Mouse (Mus musculus) ES-CJ7 (cell line): ENCODE data around the gene Colgalt1.

ENCODE experiments used
- DNase-seq: peaks from one replicate; pipeline ENCODE4 v3.0.0; 2011; ENCODE audit warnings: low read depth, low spot score

Gene Colgalt1

DNA sequence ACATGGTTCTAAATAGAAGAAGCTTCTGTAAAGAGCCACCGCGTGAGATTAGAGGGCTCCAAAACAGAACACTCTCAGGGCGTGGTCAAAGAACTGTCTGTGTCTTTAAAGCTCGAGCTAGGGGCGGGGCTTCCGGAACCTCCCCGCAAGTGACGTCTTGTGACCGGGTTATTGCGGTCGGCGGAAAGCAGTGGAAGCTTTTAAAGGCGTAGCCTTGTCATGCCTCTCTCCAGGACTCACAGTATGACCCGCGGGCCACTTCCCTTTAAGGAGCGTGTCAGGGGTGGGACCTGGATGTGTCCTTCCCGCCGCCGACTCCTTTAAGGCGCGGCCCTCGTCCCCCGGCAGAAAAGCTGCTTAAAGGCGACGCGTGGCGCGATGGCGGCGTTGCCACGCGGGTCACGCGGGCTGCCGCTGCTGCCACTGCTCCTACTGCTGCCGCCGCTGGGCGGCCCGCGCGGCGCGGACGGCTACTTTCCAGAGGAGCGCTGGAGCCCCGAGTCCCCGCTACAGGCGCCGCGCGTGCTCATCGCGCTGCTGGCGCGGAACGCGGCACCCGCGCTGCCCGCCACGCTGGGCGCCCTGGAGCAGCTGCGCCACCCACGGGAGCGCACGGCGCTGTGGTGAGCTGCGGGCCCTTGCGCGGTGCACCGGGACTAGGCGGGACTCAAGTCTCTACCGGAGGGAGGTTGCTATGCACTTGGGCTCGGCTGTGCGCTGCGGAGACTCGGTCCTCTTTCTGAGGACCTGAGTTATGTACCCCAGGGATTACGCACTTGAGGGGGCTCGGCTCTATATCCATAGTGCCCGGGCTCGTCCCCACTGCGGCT is at the start of gene Colgalt1:
Colgalt1 (plus strand) TSS at position 177 of the 830 bp plus-strand sequence.
- peak; percentile 100 for DNase-seq

DNA sequence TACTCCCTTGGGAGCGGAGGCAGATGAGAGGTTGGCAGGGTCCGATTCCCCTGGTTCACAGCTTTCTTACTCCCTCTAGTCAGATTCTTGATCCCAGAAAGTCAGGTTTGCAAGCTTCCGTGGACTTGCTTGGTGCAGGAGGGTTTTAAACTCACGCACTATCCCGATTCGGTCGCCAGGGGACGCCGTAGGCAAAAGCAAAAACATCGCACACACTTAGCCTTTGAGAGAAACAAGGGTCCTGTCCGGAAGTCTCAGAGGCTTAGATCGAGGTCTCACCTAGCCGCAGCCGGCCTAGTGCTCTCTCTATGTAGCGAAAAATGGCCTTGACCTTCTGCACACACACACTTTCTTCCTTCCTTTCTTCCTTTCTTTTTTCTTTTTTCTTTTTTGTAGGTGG is 49.4 kb upstream of the Colgalt1 start:
- DNase-seq = peak; percentile 90

DNA sequence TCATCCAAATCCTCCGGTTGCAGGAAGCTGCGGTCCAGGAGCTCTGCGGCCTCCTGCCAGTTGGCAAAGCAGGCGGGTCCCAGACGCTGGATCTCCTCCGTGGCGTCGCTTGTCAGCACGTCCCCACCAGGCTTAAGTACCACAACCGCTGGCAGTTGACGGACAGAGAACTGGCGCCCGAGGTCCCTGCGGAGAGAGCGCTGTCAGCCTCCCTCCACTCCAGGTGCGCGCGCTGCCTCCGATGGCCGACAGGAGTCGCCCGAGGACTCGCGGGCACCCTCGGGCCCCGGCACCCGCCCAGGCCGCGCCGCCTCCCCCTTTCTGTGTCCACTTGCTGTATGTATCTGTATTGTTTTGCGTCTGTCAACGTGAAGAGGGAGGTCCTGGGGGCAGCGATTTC is 48.0 kb upstream of the Colgalt1 start:
- DNase-seq = peak; percentile 74

DNA sequence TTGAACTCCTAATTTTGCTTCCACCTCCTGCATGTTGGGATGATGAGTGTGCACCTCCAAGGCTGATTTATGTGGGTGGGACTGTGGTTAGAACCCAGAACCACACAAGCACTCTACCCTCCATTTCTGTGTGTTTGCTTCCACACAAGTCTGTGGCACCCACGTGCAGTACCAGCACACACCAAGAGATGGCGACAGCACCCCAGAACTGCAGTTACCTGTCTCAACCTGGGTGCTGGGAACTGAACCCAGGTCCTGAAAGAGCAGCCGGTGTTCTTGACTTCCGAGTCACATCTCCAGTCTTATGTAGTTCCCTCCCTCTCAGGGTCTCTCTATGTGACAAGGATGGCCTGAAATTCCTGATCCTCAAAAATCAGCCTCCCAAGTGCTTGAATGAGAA is 46.8 kb upstream of the Colgalt1 start:
- no peak for DNase-seq

DNA sequence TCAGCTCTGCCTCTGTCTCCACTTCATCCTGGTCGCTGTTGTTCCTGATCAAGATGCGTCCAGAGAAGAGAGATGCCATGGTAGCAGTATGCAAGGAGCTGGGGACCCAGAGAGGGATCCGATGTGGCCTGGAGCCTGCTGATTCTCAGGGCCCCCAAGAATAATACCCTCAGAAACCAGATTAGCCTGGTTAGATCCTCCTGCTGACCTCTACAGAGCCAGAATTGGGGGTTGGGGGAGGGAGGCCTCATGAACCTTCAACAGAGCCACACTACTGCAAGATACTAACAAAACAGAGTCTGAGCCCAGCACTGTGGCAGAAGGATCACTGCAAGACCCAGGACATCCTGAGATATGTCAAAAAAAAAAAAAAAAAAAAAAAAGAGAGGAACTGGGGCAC is 44.3 kb upstream of the Colgalt1 start, which contains the start of gene Nxnl1:
Nxnl1 (minus strand) TSS at position 101 of the 400 bp plus-strand sequence.
- DNase-seq = no peak

DNA sequence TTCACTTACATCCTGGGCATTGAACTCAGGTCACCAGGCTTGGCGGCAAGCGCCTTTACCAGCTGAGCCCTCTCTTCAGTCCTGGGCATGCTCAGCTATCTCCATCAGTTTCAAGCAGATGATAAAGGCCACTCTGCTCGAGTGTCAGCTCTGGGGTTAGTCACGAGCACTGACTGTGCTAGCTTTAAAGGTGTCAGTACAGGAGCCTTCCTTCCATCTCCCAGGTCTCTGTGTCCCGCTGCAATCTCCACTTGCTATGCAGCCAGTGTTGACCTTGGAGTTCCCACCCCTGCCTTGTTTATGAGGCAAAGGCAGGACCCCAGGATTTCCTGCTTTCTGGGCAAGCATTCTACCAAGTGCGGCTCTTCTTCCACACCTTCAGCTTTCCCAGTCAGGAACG is 43.2 kb upstream of the Colgalt1 start:
- no peak for DNase-seq

- no peak for DNase-seq
Measured at GRCm38 (mm10) chr8:71568387-71568937, 42.3 kb upstream of the Colgalt1 start, which contains the start of gene Slc27a1. TSS of gene Slc27a1 (plus strand) at chr8:71568882.

- no peak for DNase-seq
Measured at GRCm38 (mm10) chr8:71568941-71569340, 41.9 kb upstream of the Colgalt1 start.

DNA sequence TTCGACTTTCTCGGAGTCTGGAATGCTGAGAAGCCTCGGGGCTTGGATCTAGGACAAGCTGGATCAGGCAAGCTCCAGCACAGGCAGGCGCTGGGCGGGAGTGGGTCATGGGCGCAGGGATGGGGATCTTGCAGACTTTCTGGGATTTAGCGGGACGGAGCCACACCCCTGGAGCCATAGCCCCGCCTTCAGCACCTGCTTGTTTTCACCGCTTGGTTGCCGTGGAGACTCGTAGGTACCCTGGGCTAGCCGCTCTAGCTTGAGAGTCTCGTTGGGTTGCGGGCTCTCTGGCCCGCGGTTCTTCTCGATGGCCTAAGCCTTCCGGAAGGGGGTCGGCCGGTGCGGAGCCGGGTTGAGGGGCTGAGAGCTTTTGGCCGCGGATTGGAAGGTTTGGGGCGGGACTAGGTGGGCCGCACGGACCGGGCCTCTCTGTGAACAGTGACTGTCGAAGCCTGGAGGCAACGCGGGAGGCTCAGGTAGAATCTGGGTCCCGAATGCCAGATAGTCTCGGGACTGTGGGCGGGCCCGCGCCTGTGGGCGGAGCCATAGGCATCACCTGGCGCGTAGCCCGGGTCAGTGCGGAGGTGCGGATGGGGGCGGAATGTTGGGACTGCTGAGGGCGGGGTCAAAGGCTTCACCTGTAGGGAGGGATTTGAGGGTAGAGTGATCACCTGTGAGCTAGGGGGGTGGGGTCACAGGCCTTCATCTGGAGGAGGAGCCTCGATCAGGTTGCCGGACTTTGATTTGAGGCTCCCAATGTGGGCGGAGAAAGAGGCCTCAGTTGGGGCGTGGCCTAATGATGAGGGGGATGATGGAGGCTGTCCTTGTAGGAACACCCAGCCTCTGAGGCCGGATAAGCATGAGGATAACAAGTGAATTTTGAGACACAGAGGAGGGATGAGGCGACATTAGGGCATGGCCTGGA is 41.2 kb upstream of the Colgalt1 start:
- peak; percentile 99 for DNase-seq

DNA sequence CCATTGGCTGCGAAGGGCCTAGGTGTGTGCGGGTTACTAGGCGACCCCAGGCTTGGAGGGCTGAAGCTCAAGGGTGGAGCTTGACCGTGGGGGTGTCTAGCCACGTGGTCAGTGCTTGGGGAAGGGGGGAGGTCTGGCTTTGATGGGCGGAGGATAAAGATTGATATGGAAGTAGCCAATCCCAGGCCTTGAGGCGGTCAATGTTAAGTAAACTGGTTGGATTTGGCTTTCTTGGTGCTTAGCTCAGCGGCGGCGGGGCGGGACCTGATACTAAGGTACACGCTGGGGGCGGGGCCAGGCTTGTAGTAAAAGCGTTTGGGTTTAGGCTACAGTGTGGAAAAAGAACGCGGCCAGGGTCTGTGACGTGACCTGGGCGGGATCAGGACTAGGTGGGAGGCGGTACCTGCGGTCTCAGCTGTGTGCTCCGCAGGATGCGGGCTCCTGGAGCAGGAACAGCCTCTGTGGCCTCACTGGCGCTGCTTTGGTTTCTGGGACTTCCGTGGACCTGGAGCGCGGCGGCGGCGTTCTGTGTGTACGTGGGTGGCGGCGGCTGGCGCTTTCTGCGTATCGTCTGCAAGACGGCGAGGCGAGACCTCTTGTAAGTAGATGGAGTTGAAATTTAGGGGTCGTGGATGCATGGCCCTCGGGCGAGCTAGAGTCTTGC is 40.4 kb upstream of the Colgalt1 start:
- peak; percentile 100 for DNase-seq

DNA sequence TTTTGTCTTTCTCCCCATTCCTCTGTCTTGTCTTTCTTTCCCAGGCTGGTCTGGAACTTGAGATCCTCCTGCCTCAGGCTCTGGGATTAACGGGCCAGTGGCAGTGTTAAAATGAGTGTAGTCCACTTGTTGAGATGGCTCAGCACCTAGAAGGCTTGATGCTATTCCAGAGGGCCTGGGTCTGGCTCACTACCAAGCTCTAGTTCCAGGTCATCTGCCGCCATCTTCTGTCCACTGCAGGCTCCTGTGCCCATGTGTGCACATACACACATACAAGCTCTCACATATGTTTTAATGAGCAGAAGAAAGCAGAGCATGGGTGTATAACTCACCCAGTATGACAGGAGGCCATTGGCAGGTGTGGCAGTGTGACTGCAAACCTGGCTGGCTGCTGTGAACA is 38.7 kb upstream of the Colgalt1 start:
- no peak for DNase-seq

- no peak for DNase-seq
Measured at GRCm38 (mm10) chr8:71572847-71573633, 37.8 kb upstream of the Colgalt1 start.

- no peak for DNase-seq
Measured at GRCm38 (mm10) chr8:71574426-71574825, 36.4 kb upstream of the Colgalt1 start.

DNA sequence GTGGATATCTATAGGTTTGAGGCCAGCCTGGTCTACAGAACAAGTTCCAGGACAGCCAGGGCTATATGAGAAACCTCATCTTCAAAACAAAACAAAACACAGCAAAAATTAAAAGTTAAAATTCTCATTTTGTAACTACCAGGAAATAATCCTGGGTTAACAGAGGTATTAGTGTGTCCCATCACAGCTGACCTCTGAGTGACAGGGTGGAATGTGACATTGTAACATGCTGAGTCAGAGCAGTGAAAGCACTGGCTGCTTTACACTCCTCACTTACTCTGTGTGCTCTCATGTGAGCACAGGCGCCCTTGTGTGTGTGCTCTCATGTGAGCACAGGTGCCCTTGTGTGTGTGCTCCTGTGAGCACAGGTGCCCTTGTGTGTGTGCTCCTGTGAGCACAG is 35.8 kb upstream of the Colgalt1 start:
- no peak for DNase-seq

GRCm38 (mm10) chr8:71577856-71578387 is 32.9 kb upstream of the Colgalt1 start:
- no peak for DNase-seq

- DNase-seq = no peak
Measured at GRCm38 (mm10) chr8:71579009-71579408, 31.8 kb upstream of the Colgalt1 start.

GRCm38 (mm10) chr8:71579476-71579875 is 31.3 kb upstream of the Colgalt1 start:
- no peak for DNase-seq

DNA sequence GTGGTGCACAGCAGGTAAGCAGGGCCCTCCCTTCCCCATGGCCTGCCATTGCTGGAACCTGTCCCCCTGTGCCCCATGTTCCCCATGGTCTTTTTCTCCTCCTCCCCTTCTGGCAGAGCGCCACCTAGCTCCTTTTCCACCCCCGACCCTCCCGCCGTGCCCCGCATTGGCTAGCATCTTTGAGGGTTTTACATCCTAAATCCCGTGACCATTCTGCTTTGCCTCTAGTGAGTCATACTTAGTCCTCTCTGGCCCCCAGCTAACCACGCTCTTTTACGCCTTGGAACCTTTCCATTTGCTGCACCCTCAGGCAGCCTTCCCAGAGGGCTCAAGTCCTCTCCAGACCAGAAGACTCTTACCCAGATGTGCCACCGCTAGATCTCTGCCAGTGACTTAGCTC is 30.6 kb upstream of the Colgalt1 start:
- DNase-seq = peak; percentile 50

DNA sequence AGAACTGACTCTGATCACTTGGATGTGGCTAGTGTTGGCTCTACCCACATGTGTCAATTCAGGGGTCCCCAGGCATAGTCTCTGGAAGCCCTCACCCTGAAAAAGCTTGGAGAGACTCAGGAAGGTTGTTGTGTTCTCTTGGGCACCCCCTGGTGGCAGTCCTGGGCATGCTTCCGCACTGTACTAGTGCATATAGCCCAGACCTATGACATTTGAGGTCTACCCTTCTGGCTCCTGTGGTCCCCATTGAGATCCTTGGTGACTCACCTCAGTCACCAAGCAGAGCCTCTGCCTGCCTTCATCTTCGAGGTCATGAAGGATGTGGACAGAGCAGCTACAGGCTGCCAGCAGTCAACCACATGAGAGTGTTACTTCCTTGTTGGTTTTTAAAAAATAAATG is 23.9 kb upstream of the Colgalt1 start:
- DNase-seq = peak; percentile 71

DNA sequence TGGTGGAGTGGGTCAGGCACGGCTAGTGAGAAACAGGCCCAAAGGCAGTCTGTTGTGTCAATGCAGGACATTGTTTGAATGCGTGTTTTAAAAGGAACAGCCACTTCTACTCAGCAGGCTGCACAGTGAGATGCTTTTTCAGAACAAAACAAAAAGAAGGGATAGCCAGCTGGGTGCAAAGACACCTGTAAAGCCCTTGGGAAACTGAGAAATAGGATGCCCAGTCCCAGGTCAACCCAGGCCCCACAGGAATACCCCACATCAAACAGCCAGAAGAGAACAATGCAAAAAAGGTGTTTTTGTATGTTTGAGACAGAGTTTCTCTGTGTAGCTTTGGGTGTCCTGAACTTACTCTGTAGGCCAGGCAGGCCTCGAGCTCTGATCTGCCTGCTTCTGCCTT is 22.0 kb upstream of the Colgalt1 start:
- DNase-seq = no peak
